Mouse (Mus musculus): ENCODE measurements around the gene Prkar1a. TPM values are rescaled to one million over a fixed set of nuclear protein-coding genes. Genes with fewer than 3 reads are reported as not detected.
A peak's percentile ranks its signal among the peaks of the same experiment; 100 is the strongest.

Gene Prkar1a
- total RNA-seq (2021) = 100 to 1,000 TPM; 535 to 544 TPM

DNA sequence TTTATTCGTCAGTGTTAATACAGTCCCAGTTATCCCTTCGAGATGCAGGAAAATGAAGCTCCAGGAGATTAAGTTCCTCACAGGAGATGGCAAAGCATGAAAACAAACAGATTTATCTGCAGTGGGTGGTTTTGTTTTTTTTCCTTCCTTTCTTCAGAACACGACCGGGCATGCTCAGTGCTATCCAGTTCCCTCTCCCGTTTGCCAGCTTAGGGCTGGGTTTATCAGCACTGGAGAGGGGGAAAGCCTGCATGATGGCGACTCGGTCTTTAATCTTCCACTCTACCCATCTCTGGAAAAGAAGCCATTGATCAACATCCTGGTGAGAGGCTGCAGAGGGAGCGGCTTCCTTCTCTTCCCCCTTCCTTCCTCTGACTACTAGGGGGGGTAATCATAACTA is at the start of gene Prkar1a:
Gene Prkar1a (plus strand): TSS at position 200 of the 400 bp plus-strand sequence.
- peak; percentile 32 to 36 for DNase-seq (ENCODE audit: extremely low spot score in 1 of 2, low spot score in 1 of 2)

DNA sequence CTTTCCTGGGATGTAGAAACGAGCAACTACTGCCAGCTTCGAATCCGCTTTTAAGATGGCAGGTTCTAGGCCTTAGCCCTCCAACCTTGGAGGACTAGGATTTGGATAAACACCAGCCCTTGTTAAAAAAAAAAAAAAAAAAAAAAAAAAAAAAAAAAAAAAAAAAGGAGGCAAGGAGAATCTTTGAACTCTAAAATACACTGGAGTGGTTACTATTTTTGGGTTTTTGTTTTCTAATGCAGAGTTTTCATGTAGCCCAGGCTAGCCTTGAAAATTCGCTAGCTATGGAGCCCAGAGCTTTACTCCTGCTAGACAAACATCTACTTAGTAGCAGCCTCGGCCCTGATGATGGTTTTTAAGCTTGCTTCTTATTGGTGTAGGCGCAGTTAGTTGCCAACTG is 41.6 kb upstream of the Prkar1a start:
- DNase-seq (ENCODE audit: extremely low spot score in 1 of 2, low spot score in 1 of 2) = no peak

DNA sequence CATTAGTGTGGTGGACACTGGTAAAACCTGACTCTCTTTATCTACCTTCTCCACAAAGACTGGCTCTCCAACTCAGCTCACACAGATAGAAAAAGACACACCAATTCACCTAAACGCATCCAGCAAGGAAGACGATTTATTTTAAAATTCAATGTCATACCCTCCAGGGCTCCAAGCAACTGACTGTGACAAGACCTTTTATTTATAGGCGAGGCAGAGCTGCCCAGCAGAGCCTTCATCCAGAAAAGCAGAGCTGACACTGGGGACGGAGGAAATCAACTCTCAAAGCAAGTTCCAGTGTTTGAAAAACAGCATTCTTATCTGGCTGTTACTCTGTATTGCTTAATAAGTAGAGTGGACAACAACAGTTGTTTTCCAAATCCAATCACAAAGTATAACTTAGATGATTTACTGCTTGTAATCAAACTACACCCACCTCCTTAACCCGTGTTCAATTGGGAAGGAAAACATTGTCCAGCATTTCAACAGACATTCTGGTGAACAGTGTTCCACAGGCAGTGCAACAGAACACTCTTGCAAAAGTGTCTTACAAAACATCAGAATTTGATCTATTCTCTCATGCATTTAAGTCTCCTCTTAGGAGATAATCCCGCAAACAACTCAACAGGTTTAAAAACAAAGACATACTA is 40.1 kb upstream of the Prkar1a start:
- DNase-seq (ENCODE audit: extremely low spot score in 1 of 2, low spot score in 1 of 2) = no peak

DNA sequence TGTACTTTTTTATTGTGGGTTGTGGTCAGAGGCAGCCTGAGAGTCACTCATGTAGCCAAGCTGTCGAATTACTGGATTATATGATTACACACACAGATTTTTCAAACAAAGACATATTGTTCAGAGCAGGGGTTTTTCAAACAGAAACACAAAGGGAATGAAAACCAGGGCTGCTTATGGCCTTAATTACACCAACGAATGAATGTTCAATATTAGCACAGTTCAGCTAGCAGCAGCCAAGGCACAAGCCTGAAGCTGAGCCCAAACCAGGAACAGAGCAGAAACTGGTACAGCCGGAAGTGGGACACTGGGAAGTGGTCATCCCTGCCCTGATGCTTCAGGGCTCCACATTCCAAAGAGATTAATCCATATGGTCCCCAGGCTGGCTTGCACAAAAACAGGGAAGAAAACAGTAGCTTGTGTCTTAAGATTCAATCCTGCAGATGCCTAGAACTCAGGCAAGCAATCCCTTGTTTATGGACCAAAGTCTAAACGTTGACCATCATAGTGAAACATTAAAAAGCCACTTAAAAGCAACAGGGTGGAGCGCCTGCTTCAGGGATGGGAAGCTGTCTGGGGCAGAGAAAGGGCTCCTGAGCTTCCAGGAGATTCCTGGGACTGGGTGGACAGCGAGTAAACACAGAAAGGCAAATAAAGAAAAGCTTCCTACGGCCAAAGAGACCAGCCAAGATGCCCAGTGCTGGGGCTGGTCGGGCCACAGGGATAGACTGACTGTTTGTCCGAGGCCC is 39.0 kb upstream of the Prkar1a start:
- no peak for DNase-seq (ENCODE audit: extremely low spot score in 1 of 2, low spot score in 1 of 2)

DNA sequence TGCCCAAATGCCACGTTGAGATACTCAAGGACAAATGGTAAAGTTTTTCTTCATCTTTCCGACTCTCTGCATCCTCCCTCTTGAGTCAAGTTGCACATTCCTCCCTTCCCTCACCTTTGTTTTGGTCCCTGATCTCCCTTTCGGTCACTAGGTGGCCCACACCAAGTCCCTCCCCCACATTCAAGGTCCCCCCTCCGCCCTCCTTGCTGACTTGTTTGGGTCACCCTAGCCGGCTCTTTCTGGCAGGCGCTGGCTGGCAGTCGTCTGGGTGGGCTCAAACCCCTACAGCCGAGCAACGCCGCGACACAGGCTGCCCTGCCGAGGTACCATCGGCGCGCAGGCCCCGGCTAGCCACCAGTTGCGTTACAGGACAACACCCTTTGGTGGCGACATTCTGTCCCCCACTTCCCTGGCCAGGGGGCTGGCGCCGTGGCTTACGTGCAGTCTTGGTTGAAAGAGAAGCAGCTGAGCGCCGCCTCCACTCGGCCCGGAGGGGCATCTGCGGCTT is 38.4 kb upstream of the Prkar1a start:
- no peak for DNase-seq (ENCODE audit: extremely low spot score in 1 of 2, low spot score in 1 of 2)

DNA sequence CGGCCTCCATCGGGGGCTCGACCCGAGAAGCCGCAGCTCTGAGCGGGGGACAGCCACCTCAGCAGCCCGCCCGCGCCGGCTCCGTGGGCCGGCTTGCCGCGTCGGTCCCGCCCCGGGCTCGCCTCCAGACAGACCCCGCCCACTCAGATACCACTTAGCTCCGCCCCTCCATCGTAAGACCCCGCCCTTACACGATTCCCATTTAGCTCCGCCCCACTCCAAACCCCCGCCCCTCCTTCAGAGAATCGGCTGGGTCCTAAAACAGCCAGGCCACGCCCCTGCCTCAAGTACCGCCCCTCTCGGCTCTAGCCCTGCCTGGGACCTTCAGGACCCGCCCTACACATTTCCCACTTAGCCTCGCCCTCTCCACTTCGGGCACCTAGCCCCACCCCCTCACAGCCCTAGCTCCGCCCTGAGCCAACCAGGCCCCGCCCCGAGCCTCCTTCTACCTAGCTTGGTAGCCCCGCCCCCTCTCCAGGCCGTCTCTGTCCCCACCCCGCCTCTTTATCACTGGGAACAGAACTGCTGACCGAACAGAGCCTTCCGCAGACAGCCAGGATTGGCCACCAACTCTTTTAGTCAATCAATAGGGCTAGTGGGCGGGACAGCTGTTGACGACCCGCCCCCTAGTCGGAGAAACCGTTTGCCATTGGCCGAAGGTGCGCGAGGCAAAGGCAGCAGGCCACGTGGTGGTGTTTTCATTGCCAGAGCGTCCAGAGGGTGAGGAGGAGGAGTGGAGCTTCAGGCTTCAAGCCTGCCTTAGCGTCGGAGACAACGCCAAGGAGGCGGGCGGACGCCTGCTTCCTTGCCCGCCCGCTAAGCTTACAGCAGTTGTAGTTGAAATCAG is 37.7 kb upstream of the Prkar1a start, which contains the start of gene Wipi1:
Gene Wipi1 (minus strand): TSS at position 665 of the 847 bp plus-strand sequence.
- DNase-seq (ENCODE audit: extremely low spot score in 1 of 2, low spot score in 1 of 2) = peak; percentile 90 to 95

DNA sequence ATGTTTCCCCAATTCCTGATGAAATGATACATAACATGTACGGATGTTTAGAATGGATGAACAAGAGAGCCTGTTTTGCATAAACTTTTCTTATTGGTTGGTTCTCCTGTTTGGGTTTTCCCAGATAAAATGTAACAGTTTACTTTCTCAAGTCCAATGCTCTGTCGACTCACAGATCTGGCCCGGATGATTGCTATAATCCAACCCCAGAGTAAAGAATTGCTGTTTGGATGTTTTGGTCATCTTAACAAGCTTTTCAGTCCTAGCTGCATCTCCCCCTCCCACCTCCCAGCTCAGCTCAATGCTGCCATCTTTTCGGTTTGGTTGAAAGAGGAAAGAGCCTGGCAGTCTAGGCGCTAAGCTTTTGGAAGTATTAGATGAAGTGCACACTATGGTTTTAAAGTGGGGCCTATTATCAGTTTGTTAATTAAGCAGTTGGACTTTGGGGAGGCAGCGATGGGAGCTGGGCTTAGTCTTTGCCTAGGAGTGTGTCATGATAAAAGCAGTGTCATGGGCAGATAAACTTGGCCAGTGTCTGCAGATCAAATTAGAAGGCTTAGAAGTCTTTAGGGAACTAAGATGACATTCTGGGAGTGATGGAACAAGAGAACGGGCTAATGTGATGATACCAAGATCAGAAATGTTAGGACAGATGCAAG is 36.2 kb upstream of the Prkar1a start:
- DNase-seq (ENCODE audit: extremely low spot score in 1 of 2, low spot score in 1 of 2) = no peak

DNA sequence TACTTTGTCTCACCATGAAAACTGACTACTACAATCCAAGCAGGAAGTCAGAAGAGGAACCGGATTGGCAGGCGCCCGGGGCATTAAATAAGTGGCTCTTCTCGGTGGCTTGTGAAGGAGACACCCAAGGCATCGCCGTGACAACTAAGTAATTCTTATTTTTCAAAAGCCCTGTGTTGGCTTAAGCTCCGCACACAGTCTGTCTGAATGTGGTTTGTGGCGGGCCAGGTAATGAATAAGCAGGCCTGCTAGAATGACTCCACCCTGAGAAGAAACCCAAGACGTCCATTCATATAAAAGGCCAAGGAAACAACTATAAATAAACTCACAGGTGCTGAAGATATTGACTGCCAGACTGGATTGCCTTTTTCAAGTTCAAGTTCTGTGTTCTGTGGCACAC is 33.9 kb upstream of the Prkar1a start:
- no peak for DNase-seq (ENCODE audit: extremely low spot score in 1 of 2, low spot score in 1 of 2)

DNA sequence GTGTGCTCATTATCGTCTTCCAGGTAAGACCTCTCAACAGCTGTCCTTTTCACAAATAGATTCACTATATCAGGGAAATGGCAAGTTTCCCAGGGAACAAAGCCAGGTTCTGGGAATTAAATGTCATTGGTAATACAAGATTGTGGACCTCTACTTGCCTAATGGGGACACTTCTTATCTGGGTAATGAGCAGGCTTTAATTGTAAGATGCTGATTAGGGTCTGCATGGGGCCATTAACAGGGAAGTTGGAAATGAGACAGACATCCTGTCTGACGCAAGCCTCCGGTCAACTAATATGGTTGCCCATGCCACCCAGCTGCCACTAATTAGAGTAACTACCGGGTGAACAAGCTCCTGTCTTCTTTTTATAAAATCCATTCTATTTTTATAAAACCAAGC is 32.9 kb upstream of the Prkar1a start:
- no peak for DNase-seq (ENCODE audit: extremely low spot score in 1 of 2, low spot score in 1 of 2)

DNA sequence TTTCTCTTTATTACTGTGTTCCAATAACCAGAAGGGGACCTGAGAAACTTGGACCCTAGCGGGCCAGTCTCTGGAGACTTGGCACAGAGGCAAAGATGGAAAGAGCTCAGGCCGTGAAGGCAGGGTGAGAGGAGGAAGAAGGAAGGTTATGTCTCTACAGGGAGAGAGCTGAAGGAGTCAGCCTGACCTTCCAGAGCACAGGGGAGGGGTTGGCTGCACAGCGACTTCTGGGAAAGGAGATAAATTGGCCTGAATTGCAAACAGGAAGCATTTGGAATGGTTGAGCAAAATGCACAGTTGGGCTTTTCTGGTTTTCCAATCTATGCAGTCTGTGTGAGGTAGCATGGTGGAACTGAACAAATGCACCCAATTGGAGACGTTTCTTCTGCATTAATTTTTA is 32.4 kb upstream of the Prkar1a start:
- DNase-seq (ENCODE audit: extremely low spot score in 1 of 2, low spot score in 1 of 2) = no peak

DNA sequence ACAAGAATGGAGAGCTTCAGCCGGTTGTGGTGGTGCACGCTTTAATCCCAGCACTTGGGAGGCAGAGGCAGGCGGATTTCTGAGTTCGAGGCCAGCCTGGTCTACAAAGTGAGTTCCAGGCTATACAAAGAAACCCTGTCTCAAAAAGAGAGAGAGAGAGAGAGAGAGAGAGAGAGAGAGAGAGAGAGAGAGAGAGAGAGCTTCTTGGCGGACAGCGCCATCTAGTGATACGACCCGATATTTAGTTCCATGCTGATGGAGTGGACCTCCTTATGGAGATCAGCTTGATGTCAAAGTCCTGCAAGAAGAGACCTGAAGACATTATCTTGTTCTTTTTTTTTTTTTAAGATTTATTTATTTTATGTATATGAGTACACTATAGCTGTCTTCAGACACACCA is 30.1 kb upstream of the Prkar1a start:
- peak in 1 of 2 experiments; percentile 76 for DNase-seq (ENCODE audit: extremely low spot score in 1 of 2, low spot score in 1 of 2)

DNA sequence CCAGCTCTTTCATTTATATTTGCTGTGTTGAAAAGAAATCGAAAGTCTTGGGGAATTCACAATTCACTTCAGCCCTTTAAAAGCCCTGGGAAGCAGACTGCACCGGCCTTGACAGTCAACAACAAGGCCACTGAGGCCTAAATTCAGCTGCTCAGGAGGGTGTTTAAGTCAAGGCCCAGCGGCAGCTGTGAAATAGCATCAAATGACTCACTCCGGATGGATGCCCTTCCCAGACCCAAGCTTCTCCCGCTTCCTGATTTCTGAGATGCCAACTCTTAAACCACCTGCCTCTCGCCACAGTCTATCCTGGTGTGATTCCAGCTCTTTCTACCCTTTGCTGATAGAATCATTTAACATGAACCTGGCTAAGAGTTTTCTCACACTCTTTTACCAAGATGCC is 28.8 kb upstream of the Prkar1a start:
- DNase-seq (ENCODE audit: extremely low spot score in 1 of 2, low spot score in 1 of 2) = no peak

DNA sequence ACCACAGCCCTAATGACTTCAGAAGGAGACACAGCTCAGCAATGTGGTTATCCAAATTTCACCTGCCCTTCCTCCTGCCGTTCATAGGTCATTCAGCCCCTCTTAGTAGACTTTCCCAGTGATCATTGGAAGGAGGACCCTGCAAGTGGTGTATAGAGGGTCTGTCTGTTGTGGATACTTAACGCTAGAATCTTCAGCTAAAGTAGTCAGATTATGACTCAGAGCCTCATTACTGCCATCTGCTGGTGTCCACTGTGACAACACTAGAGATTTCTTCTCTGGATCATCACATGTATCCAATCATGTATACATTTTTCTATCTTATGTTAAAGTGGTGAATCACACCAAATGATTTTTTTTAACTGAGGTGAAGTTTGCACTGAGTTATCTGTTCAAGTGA is 28.0 kb upstream of the Prkar1a start:
- peak in 1 of 2 experiments; percentile 73 for DNase-seq (ENCODE audit: extremely low spot score in 1 of 2, low spot score in 1 of 2)

DNA sequence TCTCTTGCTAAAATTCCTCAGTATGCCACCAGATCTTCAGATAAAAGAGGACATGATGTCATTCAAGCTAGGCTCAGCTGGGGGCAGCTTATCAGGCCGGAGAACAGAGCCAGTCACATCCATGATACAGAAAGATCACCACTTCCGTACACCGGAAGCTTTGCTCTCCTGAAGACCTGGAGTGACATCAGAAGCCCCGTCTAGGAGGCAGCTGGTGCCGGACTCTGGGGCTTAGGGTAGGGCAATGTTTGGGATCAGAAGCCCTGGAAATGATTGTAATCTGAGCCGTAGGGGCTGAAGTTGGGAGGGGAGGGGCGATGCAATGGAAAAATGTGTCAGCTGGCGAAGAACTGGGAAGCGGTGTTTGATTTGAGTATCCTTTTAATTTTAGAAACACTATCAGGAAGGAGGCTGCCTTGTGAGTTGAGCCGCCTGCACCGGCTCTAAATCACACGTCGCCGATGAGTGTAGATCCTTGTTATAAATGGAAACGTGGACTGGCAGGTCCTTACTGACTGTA is 26.6 kb upstream of the Prkar1a start:
- no peak for DNase-seq (ENCODE audit: extremely low spot score in 1 of 2, low spot score in 1 of 2)

DNA sequence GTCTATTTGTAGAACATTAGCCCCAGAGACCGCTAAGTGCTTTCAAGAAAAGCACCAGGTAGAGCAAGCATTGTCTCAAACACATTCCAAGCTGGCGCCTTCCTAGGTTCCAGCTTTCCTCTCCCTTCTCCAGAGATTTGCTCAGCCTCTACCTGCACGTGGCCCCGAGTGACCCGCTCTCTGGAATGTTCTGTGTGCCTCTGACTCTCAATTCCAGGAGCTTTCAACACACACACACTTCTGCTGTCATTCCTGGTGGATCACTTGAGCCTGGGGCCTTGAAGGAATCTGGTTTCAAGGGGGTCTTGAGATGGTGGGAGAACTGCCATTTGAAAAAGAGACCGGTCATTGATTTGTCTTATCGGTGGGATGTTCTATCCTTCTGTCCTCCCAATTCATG is 26.0 kb upstream of the Prkar1a start:
- DNase-seq (ENCODE audit: extremely low spot score in 1 of 2, low spot score in 1 of 2) = no peak

DNA sequence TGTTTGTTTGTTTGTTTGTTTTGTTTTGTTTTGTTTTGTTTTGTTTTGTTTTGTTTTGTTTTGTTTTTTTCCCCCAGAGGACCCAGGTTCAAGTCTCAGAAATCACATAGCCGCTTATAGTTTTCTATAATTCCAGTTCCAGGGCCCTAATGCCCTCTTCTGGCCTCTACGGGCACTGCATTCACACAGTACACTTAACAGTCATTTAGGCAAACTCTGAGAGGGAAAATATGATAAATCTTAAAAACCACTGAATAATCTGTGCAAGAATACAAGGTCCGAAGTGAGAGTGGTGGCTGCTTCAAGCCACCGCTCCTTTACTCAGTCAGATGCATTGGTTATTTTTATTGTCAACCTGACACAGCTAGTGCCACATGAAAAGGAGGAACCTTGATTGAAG is 21.6 kb upstream of the Prkar1a start:
- DNase-seq (ENCODE audit: extremely low spot score in 1 of 2, low spot score in 1 of 2) = no peak

DNA sequence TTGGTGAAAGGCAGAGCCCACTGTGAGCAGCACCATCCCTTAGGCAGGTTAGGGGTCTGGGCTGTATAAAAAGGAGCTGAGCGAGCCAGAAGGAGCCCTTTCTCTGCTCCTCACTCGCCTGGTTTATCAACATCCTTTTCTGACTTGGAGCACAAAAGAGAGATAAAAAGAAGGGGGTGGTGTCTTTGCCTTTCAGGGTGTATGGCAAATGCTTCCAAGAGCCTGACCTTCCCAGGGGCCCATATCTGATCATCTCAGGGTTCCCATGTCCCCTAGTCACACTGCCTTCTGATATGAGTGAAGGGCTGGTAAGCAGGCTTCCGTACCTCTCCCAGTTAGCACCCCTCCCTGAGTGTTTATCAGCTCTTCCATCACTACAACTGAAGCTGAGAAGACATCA is 21.1 kb upstream of the Prkar1a start:
- no peak for DNase-seq (ENCODE audit: extremely low spot score in 1 of 2, low spot score in 1 of 2)

DNA sequence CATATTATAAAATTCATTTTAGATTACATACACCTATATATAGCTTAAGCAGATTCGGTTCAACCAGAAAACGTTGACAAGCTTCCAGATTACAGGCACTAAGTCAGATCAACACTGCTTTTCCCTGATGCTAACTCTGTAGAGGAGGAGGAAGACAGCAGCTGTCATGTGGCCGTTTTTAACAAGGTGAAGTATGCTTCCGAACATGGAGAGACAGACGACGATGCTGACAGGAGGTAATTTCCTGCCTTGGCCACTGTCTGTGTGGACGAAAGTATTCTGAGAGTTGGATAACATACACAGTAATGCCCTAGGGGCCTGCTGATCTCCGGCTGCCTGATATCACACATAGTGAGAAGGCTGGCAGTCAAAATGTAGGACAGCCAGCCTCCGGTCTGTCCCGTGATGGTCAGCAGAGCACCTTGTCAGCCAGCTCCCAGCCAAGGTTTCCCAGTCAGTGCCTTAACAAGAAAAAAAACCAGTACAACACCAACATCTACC is 20.1 kb upstream of the Prkar1a start:
- DNase-seq (ENCODE audit: extremely low spot score in 1 of 2, low spot score in 1 of 2) = no peak

DNA sequence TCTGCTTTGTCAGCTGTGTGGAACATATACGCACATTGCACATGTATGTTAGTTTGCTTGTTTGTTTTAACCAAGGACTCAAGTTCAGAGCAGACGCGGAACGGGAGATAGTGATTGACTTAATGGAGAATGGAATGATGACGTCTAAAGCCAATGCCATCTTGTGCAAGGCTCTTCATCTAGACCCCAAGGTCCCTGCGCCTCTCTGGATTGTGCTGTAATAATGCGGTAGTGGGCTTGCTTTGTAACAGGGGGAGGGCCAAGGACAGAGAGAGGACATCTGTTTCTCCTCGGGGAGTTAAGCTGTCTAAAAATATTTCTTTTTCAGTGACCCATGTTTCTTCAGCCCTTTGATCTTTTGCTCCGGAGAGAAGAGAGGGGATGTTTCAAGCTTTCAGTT is 14.3 kb upstream of the Prkar1a start:
- DNase-seq (ENCODE audit: extremely low spot score in 1 of 2, low spot score in 1 of 2) = no peak

DNA sequence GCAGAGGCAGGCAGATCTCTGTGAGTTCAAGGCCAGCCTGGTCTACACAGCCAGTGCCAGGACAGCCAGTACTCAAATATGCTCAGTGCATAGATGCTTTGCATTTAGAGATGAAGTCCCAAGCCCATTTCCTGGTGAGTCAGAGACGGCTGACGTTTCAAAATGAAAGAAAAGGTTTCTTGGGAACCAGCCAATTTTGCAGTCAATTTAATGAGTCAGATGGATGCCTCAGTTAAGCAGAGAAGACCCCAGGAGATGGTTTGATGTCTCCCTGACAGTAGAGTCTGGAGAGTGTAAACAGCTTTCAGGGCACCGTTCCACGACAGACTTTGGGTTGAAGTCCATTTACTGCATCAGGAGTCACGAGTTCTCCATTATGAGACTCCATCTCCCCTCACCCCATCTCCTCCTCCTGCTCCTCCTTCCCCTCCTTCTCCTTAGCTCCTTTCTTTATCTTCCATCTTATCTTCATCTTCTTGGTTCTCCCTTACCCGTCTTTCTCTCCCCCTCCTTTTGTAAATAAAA is 13.3 kb upstream of the Prkar1a start:
- DNase-seq (ENCODE audit: extremely low spot score in 1 of 2, low spot score in 1 of 2) = no peak
